Mouse (Mus musculus) kidney, postnatal 4 days (tissue): ENCODE results near the gene Per1.
A peak's percentile ranks its signal among the peaks of the same experiment; 100 is the strongest.

ENCODE experiments used
- DNase-seq, 2 experiments: peaks; one replicate each; pipeline ENCODE4 v3.0.0; 2021; ENCODE audit warnings: mixed read lengths in 2 of 2

Gene Per1

GRCm38 (mm10) chr11:69101604-69102402, 6.8 kb downstream of the Per1 start:
- no peak for DNase-seq

GRCm38 (mm10) chr11:69102403-69102725, 7.3 kb downstream of the Per1 start:
- DNase-seq: no peak

GRCm38 (mm10) chr11:69103121-69103520, 8.1 kb downstream of the Per1 start:
- DNase-seq: no peak

- no peak for DNase-seq
Observed at GRCm38 (mm10) chr11:69103531-69104435, 8.8 kb downstream of the Per1 start.

GRCm38 (mm10) chr11:69104487-69104886, 9.5 kb downstream of the Per1 start:
- no peak for DNase-seq

- DNase-seq: no peak
Observed at GRCm38 (mm10) chr11:69105227-69105626, 10.2 kb downstream of the Per1 start.

GRCm38 (mm10) chr11:69105796-69106195, 10.8 kb downstream of the Per1 start:
- DNase-seq: no peak

GRCm38 (mm10) chr11:69106299-69106698, 11.3 kb downstream of the Per1 start:
- no peak for DNase-seq

- DNase-seq: no peak
Observed at GRCm38 (mm10) chr11:69106842-69107241, 11.8 kb downstream of the Per1 start.

- DNase-seq: no peak
Observed at GRCm38 (mm10) chr11:69107676-69108075, 12.7 kb downstream of the Per1 start.

GRCm38 (mm10) chr11:69108223-69108622, 13.2 kb downstream of the Per1 start:
- no peak for DNase-seq

- DNase-seq: no peak
Observed at GRCm38 (mm10) chr11:69109032-69109900, 14.2 kb downstream of the Per1 start.

GRCm38 (mm10) chr11:69110319-69111046, 15.5 kb downstream of the Per1 start:
- DNase-seq: peak; percentile 98 to 99

- no peak for DNase-seq
Observed at GRCm38 (mm10) chr11:69111051-69111810, 16.2 kb downstream of the Per1 start.

- DNase-seq: no peak
Observed at GRCm38 (mm10) chr11:69111865-69112264, 16.8 kb downstream of the Per1 start.

- DNase-seq: no peak
Observed at GRCm38 (mm10) chr11:69114018-69114417, 19.0 kb downstream of the Per1 start.

GRCm38 (mm10) chr11:69114621-69115020, 19.6 kb downstream of the Per1 start:
- no peak for DNase-seq

GRCm38 (mm10) chr11:69116843-69117242, 21.8 kb downstream of the Per1 start:
- no peak for DNase-seq

- DNase-seq: peak; percentile 69 to 80
Observed at GRCm38 (mm10) chr11:69117737-69118695, 23.0 kb downstream of the Per1 start.

GRCm38 (mm10) chr11:69118765-69119164, 23.7 kb downstream of the Per1 start:
- peak; percentile 83 to 88 for DNase-seq
